Mouse (Mus musculus) limb, embryonic 13.5 days (tissue): ENCODE measurements around the gene Gpr84. TPM values are rescaled to one million over a fixed set of nuclear protein-coding genes. Genes with fewer than 3 reads are reported as not detected.

Experiments used
- ATAC-seq: fragments of 200-750 bp; cut with Nextera tagmentation; 2 replicates; pipeline ENCODE4 v1.8.0; 2017; ENCODE audit warnings: low read depth, moderate number of reproducible peaks, moderate TSS enrichment; ENCODE audit not compliant: low FRiP score
- H3K27ac ChIP-seq: fragments of 300-500 bp; sonication (generic); 2 replicates; pipeline ENCODE4 v1.5.1; 2015; ENCODE audit warnings: inconsistent platforms, mild to moderate bottlenecking, moderate library complexity
- H3K27me3 ChIP-seq: fragments of 300-500 bp; sonication (generic); 2 replicates; pipeline ENCODE4 v1.6.1; 2015; ENCODE audit warnings: mild to moderate bottlenecking, inconsistent platforms
- H3K36me3 ChIP-seq: fragments of 300-500 bp; sonication (generic); 2 replicates; pipeline ENCODE4 v1.6.1; 2015; ENCODE audit warnings: inconsistent platforms, mild to moderate bottlenecking, moderate library complexity
- H3K4me1 ChIP-seq: fragments of 300-500 bp; sonication (generic); 2 replicates; pipeline ENCODE4 v1.6.1; 2015; ENCODE audit warnings: inconsistent platforms
- H3K4me2 ChIP-seq: fragments of 300-500 bp; sonication (generic); replicated peaks from 2 replicates; pipeline ENCODE4 v1.6.1; 2015; ENCODE audit warnings: inconsistent platforms, mild to moderate bottlenecking, moderate library complexity
- H3K4me3 ChIP-seq: fragments of 300-500 bp; sonication (generic); 2 replicates; pipeline ENCODE4 v1.5.1; 2015; ENCODE audit warnings: moderate library complexity, mild to moderate bottlenecking, inconsistent platforms
- H3K9ac ChIP-seq: fragments of 300-500 bp; sonication (generic); 2 replicates; pipeline ENCODE4 v1.6.1; 2015; ENCODE audit warnings: mild to moderate bottlenecking, inconsistent platforms
- H3K9me3 ChIP-seq: fragments of 300-500 bp; sonication (generic); 2 replicates; pipeline ENCODE4 v1.6.1; 2016; ENCODE audit warnings: inconsistent platforms
- WGBS: fragments of 180-500 bp; shearing (Covaris S2); methylation state at CpG from one replicate; pipeline ENCODE4 v1.1.7; 2015; 5-methylcytosine and 5-hydroxymethylcytosine counted together
- polyA plus RNA-seq: library from polyadenylated mRNA; unstranded; fragments of >200 nt; fragmentation: Nextera tagmentation; extraction: Ambion mirVana; gene quantifications from 2 replicates; pipeline ENCODE4 v1.2.1, GENCODE M21; 2015

The Gpr84 gene
- polyA plus RNA-seq, 1 experiment from 2014 or later, result 0.41 TPM

GRCm38 (mm10) chr15:103334194-103334593 lies 23.8 kb upstream of the Gpr84 start:
- Histone ChIP-seq H3K9ac (no peak overlapping the region), H3K27ac (no peak overlapping the region), H3K4me1 (peaks cover 52% of the 10 kb centered on the region), H3K36me3 (no peaks in the 10 kb centered on the region), H3K9me3 (no peaks in the 10 kb centered on the region), H3K4me2 (no peak overlapping the region), H3K27me3 (peaks cover 22% of the 10 kb centered on the region), H3K4me3 (no peak overlapping the region)
- WGBS, result 6% methylated on average over 1 of the region's 2 CpGs
- ATAC-seq, result no peak; the same call in 1 of the 2 replicates

DNA sequence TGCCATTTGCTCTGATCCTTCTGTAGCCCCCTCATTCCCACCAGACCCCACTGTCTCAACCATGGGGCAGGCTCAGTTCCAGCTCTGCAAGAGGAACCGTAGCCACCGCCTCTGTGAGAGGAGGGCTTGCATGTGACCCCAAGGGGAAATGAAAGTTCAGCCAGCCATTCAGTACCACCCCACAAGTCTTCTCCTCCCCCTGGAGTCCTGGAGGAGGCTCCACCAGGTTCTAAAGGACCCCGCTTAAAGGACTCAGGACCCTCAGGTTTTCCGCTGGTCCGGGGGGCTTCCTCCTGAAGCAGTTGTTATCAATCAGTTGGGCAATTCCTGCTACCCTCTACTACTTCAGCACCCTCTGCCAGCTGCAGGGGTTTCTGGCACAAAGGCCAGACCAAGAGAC lies 23.3 kb upstream of the Gpr84 start:
- Histone ChIP-seq H3K4me1 (peaks cover 47% of the 10 kb centered on the region), H3K4me2 (no peak overlapping the region), H3K9ac (peak overlapping the region; percentile 32; the same call in 1 of the 2 replicates), H3K27ac (no peak overlapping the region), H3K4me3 (no peak overlapping the region), H3K36me3 (no peaks in the 10 kb centered on the region), H3K27me3 (peaks cover 17% of the 10 kb centered on the region), H3K9me3 (no peaks in the 10 kb centered on the region)
- ATAC-seq, result no peak
- 56% methylated on average over 5 of the region's 5 CpGs for WGBS

DNA sequence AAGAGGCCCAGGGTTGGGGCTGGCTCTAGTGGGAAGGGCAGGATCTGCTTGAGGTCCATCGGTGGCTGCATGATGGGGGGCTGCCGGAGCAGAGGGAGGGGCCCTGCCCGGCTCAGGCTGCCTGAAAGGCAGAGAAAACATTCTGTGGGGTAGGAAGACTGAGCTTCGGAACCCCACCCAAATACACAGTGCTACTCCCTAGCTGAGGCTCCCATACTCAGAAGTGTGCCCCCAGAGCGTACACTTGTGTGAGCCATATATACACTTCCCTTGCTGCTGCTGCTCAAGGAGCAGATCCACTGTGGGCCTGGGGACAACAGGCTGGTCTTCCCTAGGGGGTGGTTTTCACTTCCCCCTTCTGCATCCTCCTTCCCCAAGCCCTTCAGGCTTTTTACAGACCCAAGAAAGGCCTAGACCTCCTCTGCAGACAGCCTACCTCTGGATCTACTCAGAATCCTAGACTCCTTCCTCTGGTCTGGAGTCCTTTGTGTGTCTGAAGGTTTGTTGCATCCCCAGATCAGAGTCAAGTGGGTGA lies 22.7 kb upstream of the Gpr84 start:
- Histone ChIP-seq H3K27ac (no peak overlapping the region), H3K4me3 (no peak overlapping the region), H3K4me2 (no peak overlapping the region), H3K9ac (peak overlapping the region; percentile 32; the same call in 1 of the 2 replicates), H3K4me1 (peaks cover 43% of the 10 kb centered on the region), H3K27me3 (peaks cover 11% of the 10 kb centered on the region), H3K36me3 (no peaks in the 10 kb centered on the region), H3K9me3 (no peaks in the 10 kb centered on the region)
- WGBS, result 53% methylated on average over 5 of the region's 5 CpGs
- ATAC-seq, result no peak

- Histone ChIP-seq H3K9ac (peak overlapping the region; percentile 82), H3K36me3 (peaks cover 15% of the 10 kb centered on the region), H3K27me3 (no peaks in the 10 kb centered on the region), H3K4me2 (peak overlapping the region; percentile 83), H3K27ac (peak overlapping the region; percentile 77), H3K4me3 (peak overlapping the region; percentile 66), H3K4me1 (peaks cover 32% of the 10 kb centered on the region), H3K9me3 (no peaks in the 10 kb centered on the region)
- peak; percentile 95 for ATAC-seq
- WGBS, result 3% methylated on average over 37 of the region's 40 CpGs
Observed at GRCm38 (mm10) chr15:103323455-103324247, 13.2 kb upstream of the Gpr84 start.

- Histone ChIP-seq H3K4me3 (peak overlapping the region; percentile 66), H3K9ac (peak overlapping the region; percentile 82), H3K4me2 (peak overlapping the region; percentile 83), H3K36me3 (peaks cover 21% of the 10 kb centered on the region), H3K27me3 (no peaks in the 10 kb centered on the region), H3K27ac (peak overlapping the region; percentile 77; the same call in 1 of the 2 replicates), H3K4me1 (peaks cover 32% of the 10 kb centered on the region), H3K9me3 (no peaks in the 10 kb centered on the region)
- WGBS, result 1% methylated on average over 5 of the region's 26 CpGs
- ATAC-seq, result peak; percentile 79
Observed at GRCm38 (mm10) chr15:103323070-103323454, 12.7 kb upstream of the Gpr84 start.

DNA sequence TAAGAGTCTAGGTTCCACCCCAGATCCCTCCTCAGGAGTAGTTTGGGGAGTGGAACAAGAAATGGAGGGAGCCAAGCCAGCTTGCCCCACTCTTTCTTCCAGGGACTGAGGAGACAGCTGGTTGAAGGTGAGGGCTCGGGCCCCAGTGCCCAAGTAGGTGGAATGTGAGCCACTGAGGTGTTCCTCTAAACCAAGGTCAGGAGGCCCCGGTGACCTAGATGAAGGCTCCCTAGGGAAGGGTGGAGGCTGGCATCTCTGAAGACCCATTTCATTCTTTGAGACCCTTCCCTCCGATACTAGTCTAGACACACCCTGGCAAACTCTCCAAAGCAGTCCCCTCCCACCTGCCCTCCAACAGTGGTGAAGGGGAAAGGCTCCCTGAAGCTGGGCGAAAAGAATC lies 12.0 kb upstream of the Gpr84 start:
- Histone ChIP-seq H3K4me3 (peak overlapping the region; percentile 66), H3K9ac (peak overlapping the region; percentile 82), H3K36me3 (peaks cover 27% of the 10 kb centered on the region), H3K9me3 (no peaks in the 10 kb centered on the region), H3K27me3 (no peaks in the 10 kb centered on the region), H3K27ac (no peak overlapping the region), H3K4me1 (peaks cover 32% of the 10 kb centered on the region), H3K4me2 (peak overlapping the region; percentile 83)
- ATAC-seq, result no peak
- WGBS, result 54% methylated on average over 4 of the region's 4 CpGs

DNA sequence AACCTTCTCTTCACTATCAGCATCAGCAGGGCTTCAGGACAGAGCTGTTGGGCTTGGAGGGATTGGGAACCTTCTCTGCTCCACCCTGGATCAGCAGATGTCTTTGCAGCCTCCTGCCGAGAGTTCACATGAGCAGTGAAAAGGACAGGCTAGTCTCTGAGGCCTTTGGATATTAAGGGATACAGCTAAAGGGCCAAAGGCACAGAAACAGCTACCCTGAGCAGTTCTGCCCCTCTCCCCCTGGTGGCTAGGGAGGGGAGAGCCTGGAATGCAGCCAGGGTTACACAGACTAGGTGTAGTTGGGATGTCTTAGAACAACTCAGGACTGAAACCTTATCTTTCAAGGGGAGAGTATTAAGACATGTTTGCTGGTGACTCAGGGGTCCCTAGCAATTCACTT lies 10.7 kb upstream of the Gpr84 start:
- no peaks in the 10 kb centered on the region for H3K9me3 ChIP-seq
- peak overlapping the region; percentile 13; the same call in 1 of the 2 replicates for H3K9ac ChIP-seq
- 58% methylated on average over 1 of the region's 1 CpGs for WGBS
- ATAC-seq, result no peak
- H3K4me3 ChIP-seq, result no peak overlapping the region
- H3K36me3 ChIP-seq, result peaks cover 40% of the 10 kb centered on the region
- no peaks in the 10 kb centered on the region for H3K27me3 ChIP-seq
- H3K27ac ChIP-seq, result no peak overlapping the region
- H3K4me2 ChIP-seq, result no peak overlapping the region
- peaks cover 39% of the 10 kb centered on the region for H3K4me1 ChIP-seq

DNA sequence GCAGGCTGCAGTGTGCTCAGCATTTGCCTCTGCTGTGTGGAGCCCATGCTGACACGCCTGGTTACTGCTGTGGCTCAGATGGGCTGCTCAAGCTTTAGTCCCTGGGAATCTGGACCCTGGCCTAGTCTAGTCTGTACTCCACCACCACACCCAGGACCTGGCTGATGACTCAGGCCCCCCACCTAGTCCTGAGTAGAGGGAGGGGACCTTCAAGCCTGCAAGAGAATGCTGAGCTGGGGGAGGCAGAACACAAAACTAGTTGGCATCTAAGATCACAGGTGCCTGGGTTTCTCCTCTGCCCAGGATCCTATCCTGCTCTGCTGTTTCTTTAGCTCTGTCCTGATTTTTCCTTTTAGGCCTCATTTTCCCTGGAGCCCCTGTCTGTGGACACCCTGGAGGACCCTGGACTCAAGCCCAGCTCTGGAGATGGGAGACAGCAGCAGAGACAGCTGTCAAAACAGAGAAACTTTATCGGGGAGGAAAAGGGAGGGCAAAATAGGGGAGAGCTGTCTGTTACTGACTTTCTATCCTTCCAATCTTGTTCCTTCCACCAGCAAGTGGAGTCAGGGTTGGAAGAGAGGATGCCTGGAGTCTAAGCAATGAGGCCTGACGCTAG lies 7.9 kb upstream of the Gpr84 start:
- H3K4me1 ChIP-seq, result peaks cover 58% of the 10 kb centered on the region
- H3K36me3 ChIP-seq, result peaks cover 50% of the 10 kb centered on the region
- H3K9ac ChIP-seq, result peak overlapping the region; percentile 40; the same call in 1 of the 2 replicates
- no peak for ATAC-seq
- WGBS, result 75% methylated on average over 3 of the region's 3 CpGs
- H3K4me2 ChIP-seq, result no peak overlapping the region
- no peak overlapping the region for H3K4me3 ChIP-seq
- no peaks in the 10 kb centered on the region for H3K27me3 ChIP-seq
- H3K27ac ChIP-seq, result no peak overlapping the region
- H3K9me3 ChIP-seq, result no peaks in the 10 kb centered on the region

- whole genome bisulfite sequencing, result 93% methylated on average over 8 of the region's 8 CpGs
- Histone ChIP-seq H3K27ac (no peak overlapping the region), H3K36me3 (peaks cover 50% of the 10 kb centered on the region), H3K4me3 (no peak overlapping the region), H3K4me2 (no peak overlapping the region), H3K4me1 (peaks cover 60% of the 10 kb centered on the region), H3K9ac (peak overlapping the region; percentile 40; the same call in 1 of the 2 replicates), H3K9me3 (no peaks in the 10 kb centered on the region), H3K27me3 (no peaks in the 10 kb centered on the region)
- no peak for ATAC-seq
Observed at GRCm38 (mm10) chr15:103317731-103318130, 7.3 kb upstream of the Gpr84 start.

- no peak for ATAC-seq
- no peak overlapping the region for H3K27ac ChIP-seq
- peaks cover 50% of the 10 kb centered on the region for H3K36me3 ChIP-seq
- no peaks in the 10 kb centered on the region for H3K27me3 ChIP-seq
- H3K4me2 ChIP-seq, result no peak overlapping the region
- no peak overlapping the region for H3K4me3 ChIP-seq
- H3K9ac ChIP-seq, result no peak overlapping the region
- H3K4me1 ChIP-seq, result peaks cover 54% of the 10 kb centered on the region
- no peaks in the 10 kb centered on the region for H3K9me3 ChIP-seq
Observed at GRCm38 (mm10) chr15:103317120-103317519, 6.7 kb upstream of the Gpr84 start.

DNA sequence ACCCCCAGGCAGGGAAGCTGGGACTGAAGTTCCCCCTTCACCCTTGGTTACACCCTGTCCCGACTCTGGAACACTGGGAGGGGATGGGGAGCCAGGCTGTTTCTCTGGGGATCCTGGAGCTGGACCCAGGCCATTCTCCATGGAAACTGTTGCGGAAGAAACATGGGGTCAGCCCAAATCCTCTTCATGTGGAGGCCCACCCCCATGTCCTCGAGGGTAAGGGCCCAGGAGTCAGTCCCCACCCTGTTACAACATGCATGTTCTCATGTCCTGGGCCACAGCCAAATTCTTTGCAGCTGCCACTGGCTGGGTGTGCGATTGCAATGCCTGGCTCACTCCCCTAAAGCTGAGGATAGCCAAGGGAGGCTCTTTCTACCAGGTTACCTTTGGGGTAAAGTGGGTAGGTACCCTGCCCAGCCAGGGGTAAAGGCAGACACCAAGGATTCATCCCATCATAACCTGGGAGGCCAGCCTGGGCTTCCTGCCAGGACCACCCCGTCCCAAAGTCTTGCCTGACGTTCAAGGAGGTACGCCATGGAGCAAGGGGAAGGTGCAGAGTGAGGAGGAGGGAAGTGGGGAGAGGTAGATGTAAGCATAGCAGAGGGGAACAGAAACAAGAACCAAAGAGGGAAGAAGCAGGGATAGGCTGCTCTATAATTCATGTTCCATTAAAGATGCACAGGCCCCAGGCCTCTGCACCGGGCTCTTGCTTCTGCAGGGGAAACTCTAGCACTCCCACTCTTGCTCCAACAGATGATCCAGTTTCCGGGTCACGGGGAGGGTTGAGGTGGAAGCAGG lies 5.8 kb upstream of the Gpr84 start:
- WGBS, result 74% methylated on average over 10 of the region's 10 CpGs
- Histone ChIP-seq H3K27me3 (no peaks in the 10 kb centered on the region), H3K36me3 (peaks cover 50% of the 10 kb centered on the region), H3K4me2 (no peak overlapping the region), H3K4me3 (no peak overlapping the region), H3K9ac (peak overlapping the region; percentile 48; the same call in 1 of the 2 replicates), H3K4me1 (peaks cover 45% of the 10 kb centered on the region), H3K9me3 (no peaks in the 10 kb centered on the region), H3K27ac (no peak overlapping the region; the same call in 1 of the 2 replicates)
- no peak for ATAC-seq
